Mouse (Mus musculus): Measurements from ENCODE around the gene Itpr1.

Itpr1 gene

GRCm38 (mm10) chr6:108441290-108441689, 228.4 kb downstream of the Itpr1 start:
- no peak for DNase-seq (ENCODE audit: low spot score)

- DNase-seq (ENCODE audit: low spot score) = peak; percentile 68
Observed at GRCm38 (mm10) chr6:108442291-108442690, 229.4 kb downstream of the Itpr1 start.

- no peak for DNase-seq (ENCODE audit: low spot score)
Observed at GRCm38 (mm10) chr6:108444435-108444834, 231.5 kb downstream of the Itpr1 start.

GRCm38 (mm10) chr6:108445006-108445405, 232.1 kb downstream of the Itpr1 start:
- no peak for DNase-seq (ENCODE audit: low spot score)

- DNase-seq (ENCODE audit: low spot score) = no peak
Observed at GRCm38 (mm10) chr6:108446766-108447165, 233.9 kb downstream of the Itpr1 start.

- DNase-seq (ENCODE audit: low spot score) = no peak
Observed at GRCm38 (mm10) chr6:108447179-108447845, 234.4 kb downstream of the Itpr1 start.

- DNase-seq (ENCODE audit: low spot score) = no peak
Observed at GRCm38 (mm10) chr6:108448016-108448735, 235.3 kb downstream of the Itpr1 start.

- no peak for DNase-seq (ENCODE audit: low spot score)
Observed at GRCm38 (mm10) chr6:108448864-108449263, 236.0 kb downstream of the Itpr1 start.

- DNase-seq (ENCODE audit: low spot score) = no peak
Observed at GRCm38 (mm10) chr6:108451536-108451935, 238.6 kb downstream of the Itpr1 start.

GRCm38 (mm10) chr6:108453618-108454017, 240.7 kb downstream of the Itpr1 start:
- no peak for DNase-seq (ENCODE audit: low spot score)

- DNase-seq (ENCODE audit: low spot score) = no peak
Observed at GRCm38 (mm10) chr6:108454061-108454891, 241.4 kb downstream of the Itpr1 start.

GRCm38 (mm10) chr6:108454979-108455836, 242.3 kb downstream of the Itpr1 start:
- no peak for DNase-seq (ENCODE audit: low spot score)

- DNase-seq (ENCODE audit: low spot score) = peak; percentile 56
Observed at GRCm38 (mm10) chr6:108456231-108457062, 243.6 kb downstream of the Itpr1 start.

GRCm38 (mm10) chr6:108457063-108457405, 244.1 kb downstream of the Itpr1 start:
- DNase-seq (ENCODE audit: low spot score) = no peak

- DNase-seq (ENCODE audit: low spot score) = no peak
Observed at GRCm38 (mm10) chr6:108457516-108458181, 244.8 kb downstream of the Itpr1 start.

- no peak for DNase-seq (ENCODE audit: low spot score)
Observed at GRCm38 (mm10) chr6:108458182-108458571, 245.3 kb downstream of the Itpr1 start.

GRCm38 (mm10) chr6:108458826-108459225, 245.9 kb downstream of the Itpr1 start:
- no peak for DNase-seq (ENCODE audit: low spot score)

- no peak for DNase-seq (ENCODE audit: low spot score)
Observed at GRCm38 (mm10) chr6:108464308-108464979, 251.5 kb downstream of the Itpr1 start.

- no peak for DNase-seq (ENCODE audit: low spot score)
Observed at GRCm38 (mm10) chr6:108465159-108465558, 252.3 kb downstream of the Itpr1 start.

GRCm38 (mm10) chr6:108466061-108466531, 253.2 kb downstream of the Itpr1 start:
- no peak for DNase-seq (ENCODE audit: low spot score)
